Mouse (Mus musculus) pancreas, adult 10 weeks (tissue): ENCODE results near the gene Olfr1143. TPM values are rescaled to one million over a fixed set of nuclear protein-coding genes. Genes with fewer than 3 reads are reported as not detected.

ENCODE experiments used
- polyA plus RNA-seq: library from polyadenylated mRNA; stranded (reverse); fragments of 350-450 nt; fragmentation: Illumina TruSeq; extraction: RNeasy Lipid Tissue Mini Kit (QIAGEN cat#74804); gene quantifications from one replicate; pipeline ENCODE4 v1.2.3, GENCODE M21; 2015; ENCODE audit warnings: low read depth, low replicate concordance; ENCODE audit not compliant: insufficient read depth

The Olfr1143 gene
- not detected for polyA plus RNA-seq

GRCm38 (mm10) chr2:87800292-87800691 lies at the start of gene Olfr1143:
Gene Olfr1143, plus strand, starts transcription at chr2:87800592.

GRCm38 (mm10) chr2:87753891-87754290 lies 46.5 kb upstream of the Olfr1143 start, which contains the start of gene Olfr1141:
Gene Olfr1141, minus strand, starts transcription at chr2:87753991.

GRCm38 (mm10) chr2:87779183-87779582 lies 21.2 kb upstream of the Olfr1143 start, which contains the start of gene Olfr152:
Gene Olfr152, plus strand, starts transcription at chr2:87779483.

GRCm38 (mm10) chr2:87809522-87809921 lies 9.1 kb downstream of the Olfr1143 start, which contains the start of gene Olfr1145:
Gene Olfr1145, plus strand, starts transcription at chr2:87809822.

GRCm38 (mm10) chr2:87830233-87830632 lies 29.8 kb downstream of the Olfr1143 start, which contains the start of gene Olfr1148:
Gene Olfr1148, plus strand, starts transcription at chr2:87830533.

GRCm38 (mm10) chr2:87843693-87844092 lies 43.3 kb downstream of the Olfr1143 start, which contains the start of gene Olfr1150-ps1:
Gene Olfr1150-ps1, plus strand, starts transcription at chr2:87843993.

Other genes starting within 250 kb of the Olfr1143 start
- gene Olfr1129, start 226.7 kb upstream of the Olfr1143 start, polyA plus RNA-seq = not detected
- not detected for gene Olfr1130, start 194.4 kb upstream of the Olfr1143 start, polyA plus RNA-seq
- gene Olfr1131, start 173.5 kb upstream of the Olfr1143 start, polyA plus RNA-seq = not detected
- not detected for gene Olfr1132, start 163.1 kb upstream of the Olfr1143 start, polyA plus RNA-seq
- not detected for gene Olfr1133, start 153.2 kb upstream of the Olfr1143 start, polyA plus RNA-seq
- gene Olfr1134, start 142.1 kb upstream of the Olfr1143 start, polyA plus RNA-seq = not detected
- gene Olfr1135, start 126.9 kb upstream of the Olfr1143 start, polyA plus RNA-seq = not detected
- not detected for gene Olfr1136, start 106.6 kb upstream of the Olfr1143 start, polyA plus RNA-seq
- gene Olfr1137, start 87.4 kb upstream of the Olfr1143 start, polyA plus RNA-seq = not detected
- not detected for gene Olfr1138, start 60.6 kb upstream of the Olfr1143 start, polyA plus RNA-seq
- gene Olfr1140, start 56.8 kb upstream of the Olfr1143 start, polyA plus RNA-seq = not detected
- not detected for gene Olfr1141, start 46.6 kb upstream of the Olfr1143 start, polyA plus RNA-seq
- gene Olfr152, start 21.1 kb upstream of the Olfr1143 start, polyA plus RNA-seq = not detected
- not detected for gene Olfr1145, start 9.2 kb downstream of the Olfr1143 start, polyA plus RNA-seq
- not detected for gene Olfr1148, start 29.9 kb downstream of the Olfr1143 start, polyA plus RNA-seq
- gene Olfr1150-ps1, start 43.4 kb downstream of the Olfr1143 start, polyA plus RNA-seq = not detected
- not detected for gene Olfr1151, start 55.3 kb downstream of the Olfr1143 start, polyA plus RNA-seq
- gene Olfr1152, start 65.9 kb downstream of the Olfr1143 start, polyA plus RNA-seq = not detected
- not detected for gene Olfr1153, start 94.4 kb downstream of the Olfr1143 start, polyA plus RNA-seq
- gene Olfr1154, start 104.6 kb downstream of the Olfr1143 start, polyA plus RNA-seq = not detected
- gene Olfr1155, start 144.5 kb downstream of the Olfr1143 start, polyA plus RNA-seq = not detected
- gene Olfr1156, start 152.5 kb downstream of the Olfr1143 start, polyA plus RNA-seq = not detected
- gene Olfr1157, start 167.7 kb downstream of the Olfr1143 start, polyA plus RNA-seq = not detected
- gene Olfr74, start 174.1 kb downstream of the Olfr1143 start, polyA plus RNA-seq = not detected
- gene Olfr1158, start 189.5 kb downstream of the Olfr1143 start, polyA plus RNA-seq = not detected
- gene Olfr1160, start 207.7 kb downstream of the Olfr1143 start, polyA plus RNA-seq = not detected
- gene Olfr1161, start 222.2 kb downstream of the Olfr1143 start, polyA plus RNA-seq = not detected
- gene Olfr73, start 237.1 kb downstream of the Olfr1143 start, polyA plus RNA-seq = not detected